Mouse (Mus musculus) spleen, adult 2 months (tissue): ENCODE results near the gene H2-M5.

ENCODE experiments used
- CTCF ChIP-seq: fragments of 200-500 bp; IDR thresholded peaks from 2 replicates; pipeline ENCODE4 v1.5.1; 2011; ENCODE audit warnings: mild to moderate bottlenecking, inconsistent platforms; ENCODE audit not compliant: insufficient read depth, insufficient read length, insufficient replicate concordance; ENCODE audit errors: extremely low read depth
- POLR2A ChIP-seq: fragments of 200-500 bp; IDR thresholded peaks from 2 replicates; pipeline ENCODE4 v1.6.1; 2011; ENCODE audit warnings: low read depth, low read length, inconsistent platforms

DNA sequence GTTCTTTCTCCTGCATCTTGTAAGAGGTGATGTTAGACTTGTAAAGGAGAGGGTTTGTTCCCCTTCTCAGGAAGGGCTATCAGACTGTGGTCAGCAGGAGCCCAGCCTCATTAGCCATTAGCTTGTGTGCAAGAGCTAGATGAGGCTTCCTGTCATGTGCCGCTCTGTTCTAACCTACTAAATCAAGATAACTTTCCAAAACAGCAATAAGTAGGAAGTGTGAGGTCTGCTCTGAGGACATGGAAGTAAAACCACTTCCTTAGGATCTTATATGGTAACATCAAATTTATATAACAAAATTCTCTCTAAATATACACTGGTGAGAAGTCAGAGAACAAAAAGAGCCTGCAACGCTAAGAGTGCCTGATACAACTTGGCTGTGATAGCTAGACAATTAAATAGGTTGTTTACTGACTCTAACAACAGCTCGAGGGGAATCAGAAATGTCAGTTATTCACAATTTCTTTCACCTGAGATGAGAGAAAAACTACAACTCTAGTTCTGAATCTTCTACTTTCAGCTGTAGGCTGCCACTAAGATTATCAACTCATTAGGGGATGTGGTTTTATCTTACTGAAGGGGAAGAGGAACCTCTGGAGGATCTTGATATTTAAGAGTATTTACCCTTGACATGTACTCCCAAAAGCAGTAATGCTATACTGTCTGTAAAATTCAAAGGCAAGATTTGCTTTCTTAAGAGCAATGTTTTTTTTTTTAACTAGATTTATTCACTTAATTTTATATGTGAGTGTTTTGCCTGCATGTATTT lies 3.2 kb upstream of the H2-M5 start:
- TF ChIP-seq POLR2A (no peak), CTCF (no peak)
